Mouse (Mus musculus) embryonic facial prominence, embryonic 14.5 days (tissue): ENCODE data around the gene Tymp. TPM values are rescaled to one million over a fixed set of nuclear protein-coding genes. Genes with fewer than 3 reads are reported as not detected.

Experiments
- ATAC-seq: fragments of 200-750 bp; cut with Nextera tagmentation; 2 replicates; pipeline ENCODE4 v1.8.0; 2017; ENCODE audit warnings: low read depth, moderate number of reproducible peaks, moderate TSS enrichment
- DNase-seq: peaks from one replicate; pipeline ENCODE4 v3.0.0-alpha.2; 2015; ENCODE audit warnings: low spot score
- H3K27ac ChIP-seq: fragments of 300-500 bp; sonication (generic); replicated peaks from 2 replicates; pipeline ENCODE4 v1.5.1; 2014; ENCODE audit warnings: low read depth, mild to moderate bottlenecking, low read length, moderate library complexity
- H3K27me3 ChIP-seq: fragments of 300-500 bp; sonication (generic); replicated peaks from 2 replicates; pipeline ENCODE4 v1.6.1; 2014; ENCODE audit warnings: low read length; ENCODE audit not compliant: control insufficient read depth, insufficient read depth
- H3K36me3 ChIP-seq: fragments of 300-500 bp; sonication (generic); 2 replicates; pipeline ENCODE4 v1.6.1; 2014; ENCODE audit warnings: low read length, mixed read lengths; ENCODE audit not compliant: control insufficient read depth, insufficient read depth
- H3K4me1 ChIP-seq: fragments of 300-500 bp; sonication (generic); 2 replicates; pipeline ENCODE4 v1.6.1; 2014; ENCODE audit warnings: antibody characterized with exemption, low read length; ENCODE audit not compliant: control insufficient read depth, insufficient read depth
- H3K4me2 ChIP-seq: fragments of 300-500 bp; sonication (generic); 2 replicates; pipeline ENCODE4 v1.6.1; 2014; ENCODE audit warnings: low read depth, mild to moderate bottlenecking, low read length, moderate library complexity, mixed read lengths
- H3K4me3 ChIP-seq: fragments of 300-500 bp; sonication (generic); 2 replicates; pipeline ENCODE4 v1.5.1; 2014; ENCODE audit warnings: low read depth, mild to moderate bottlenecking, low read length
- H3K9ac ChIP-seq: fragments of 300-500 bp; sonication (generic); 2 replicates; pipeline ENCODE4 v1.6.1; 2014; ENCODE audit warnings: low read depth, mild to moderate bottlenecking, low read length, moderate library complexity, mixed read lengths
- H3K9me3 ChIP-seq: fragments of 300-500 bp; sonication (generic); 2 replicates; pipeline ENCODE4 v1.6.1; 2016; ENCODE audit warnings: low read length; ENCODE audit not compliant: control insufficient read depth
- WGBS: fragments of 180-500 bp; shearing (Covaris S2); extraction: QIAGEN DNeasy Blood & Tissue Kit; methylation state at CpG from one replicate; pipeline ENCODE4 v1.1.7; 2014; 5-methylcytosine and 5-hydroxymethylcytosine counted together
- polyA plus RNA-seq: library from polyadenylated mRNA; unstranded; fragments of >200 nt; fragmentation: Nextera tagmentation; extraction: Ambion mirVana; gene quantifications from 2 replicates; pipeline ENCODE4 v1.2.1, GENCODE M21; 2014

The Tymp gene
- polyA plus RNA-seq = 1.6 TPM in 2 replicates

- 19% methylated on average over 16 of the region's 16 CpGs for WGBS
- no peak within 1 kb of the TSS for H3K9ac ChIP-seq
- H3K4me1 ChIP-seq = peaks cover 20% of the 10 kb centered on the region; the same call in 1 of the 2 replicates
- ATAC-seq = no peak
- H3K9me3 ChIP-seq = no peaks in the 10 kb centered on the region
- no peak within 1 kb of the TSS for H3K4me2 ChIP-seq
- no peak for DNase-seq
- no peak within 1 kb of the TSS for H3K27ac ChIP-seq
- peaks cover 59% of the 10 kb centered on the region for H3K27me3 ChIP-seq
- H3K36me3 ChIP-seq = peaks cover 8% of the 10 kb centered on the region
- no peak within 1 kb of the TSS for H3K4me3 ChIP-seq
Measured at GRCm38 (mm10) chr15:89376957-89377356, at the start of gene Tymp. TSS of gene Tymp (minus strand) at chr15:89377039.

GRCm38 (mm10) chr15:89425711-89426121 is 48.9 kb upstream of the Tymp start, which contains the start of gene Cpt1b:
TSS of gene Cpt1b (minus strand) at chr15:89425863.
- Histone ChIP-seq H3K9ac (no peak within 1 kb of the TSS), H3K4me3 (no peak within 1 kb of the TSS), H3K27ac (no peak within 1 kb of the TSS), H3K36me3 (peaks cover 27% of the 10 kb centered on the region), H3K4me2 (no peak within 1 kb of the TSS), H3K27me3 (no peaks in the 10 kb centered on the region), H3K4me1 (peaks cover 13% of the 10 kb centered on the region), H3K9me3 (no peaks in the 10 kb centered on the region)
- 22% methylated on average over 6 of the region's 6 CpGs for WGBS
- DNase-seq (no peak), ATAC-seq (no peak)

- Histone ChIP-seq H3K36me3 (peaks cover 27% of the 10 kb centered on the region), H3K9ac (no peak overlapping the region), H3K27me3 (no peaks in the 10 kb centered on the region), H3K4me2 (no peak overlapping the region), H3K9me3 (no peaks in the 10 kb centered on the region), H3K27ac (no peak overlapping the region), H3K4me3 (no peak overlapping the region), H3K4me1 (peaks cover 9% of the 10 kb centered on the region)
- 86% methylated on average over 8 of the region's 8 CpGs for WGBS
- no peak for DNase-seq
- no peak for ATAC-seq
Measured at GRCm38 (mm10) chr15:89424621-89425020, 47.8 kb upstream of the Tymp start.

GRCm38 (mm10) chr15:89421938-89422337 is 45.1 kb upstream of the Tymp start:
- 89% methylated on average over 9 of the region's 9 CpGs for WGBS
- Histone ChIP-seq H3K4me1 (no peaks in the 10 kb centered on the region), H3K27ac (no peak overlapping the region), H3K4me3 (no peak overlapping the region), H3K9ac (no peak overlapping the region), H3K4me2 (no peak overlapping the region), H3K36me3 (peaks cover 23% of the 10 kb centered on the region), H3K9me3 (no peaks in the 10 kb centered on the region), H3K27me3 (no peaks in the 10 kb centered on the region)
- ATAC-seq = no peak
- no peak for DNase-seq

GRCm38 (mm10) chr15:89415282-89415681 is 38.4 kb upstream of the Tymp start:
- Histone ChIP-seq H3K27ac (no peak overlapping the region), H3K4me3 (no peak overlapping the region), H3K9ac (no peak overlapping the region), H3K9me3 (no peaks in the 10 kb centered on the region), H3K4me1 (no peaks in the 10 kb centered on the region), H3K36me3 (peaks cover 8% of the 10 kb centered on the region; the same call in 1 of the 2 replicates), H3K27me3 (no peaks in the 10 kb centered on the region), H3K4me2 (no peak overlapping the region)
- ATAC-seq = no peak
- no peak for DNase-seq
- 85% methylated on average over 8 of the region's 8 CpGs for WGBS

GRCm38 (mm10) chr15:89410118-89410517 is 33.3 kb upstream of the Tymp start, which contains the start of gene Syce3:
TSS of gene Syce3 (minus strand) at chr15:89410503.
- DNase-seq (no peak), ATAC-seq (no peak)
- Histone ChIP-seq H3K9me3 (peaks cover 10% of the 10 kb centered on the region; the same call in 1 of the 2 replicates), H3K9ac (no peak within 1 kb of the TSS), H3K36me3 (no peaks in the 10 kb centered on the region), H3K4me2 (no peak within 1 kb of the TSS), H3K27ac (no peak within 1 kb of the TSS), H3K27me3 (no peaks in the 10 kb centered on the region), H3K4me1 (no peaks in the 10 kb centered on the region), H3K4me3 (no peak within 1 kb of the TSS)
- WGBS = 81% methylated on average over 11 of the region's 24 CpGs

GRCm38 (mm10) chr15:89406691-89407090 is 29.9 kb upstream of the Tymp start:
- H3K4me3 ChIP-seq = no peak overlapping the region
- H3K9me3 ChIP-seq = peaks cover 10% of the 10 kb centered on the region; the same call in 1 of the 2 replicates
- H3K4me2 ChIP-seq = no peak overlapping the region
- no peaks in the 10 kb centered on the region for H3K36me3 ChIP-seq
- H3K9ac ChIP-seq = no peak overlapping the region
- H3K27ac ChIP-seq = no peak overlapping the region
- ATAC-seq = no peak
- no peaks in the 10 kb centered on the region for H3K4me1 ChIP-seq
- no peaks in the 10 kb centered on the region for H3K27me3 ChIP-seq
- DNase-seq = no peak

GRCm38 (mm10) chr15:89404831-89405623 is 28.2 kb upstream of the Tymp start:
- no peak for DNase-seq
- Histone ChIP-seq H3K4me1 (no peaks in the 10 kb centered on the region), H3K9me3 (peaks cover 10% of the 10 kb centered on the region; the same call in 1 of the 2 replicates), H3K4me3 (no peak overlapping the region), H3K4me2 (no peak overlapping the region), H3K36me3 (no peaks in the 10 kb centered on the region), H3K27ac (no peak overlapping the region), H3K27me3 (no peaks in the 10 kb centered on the region), H3K9ac (no peak overlapping the region)
- ATAC-seq = no peak
- 79% methylated on average over 10 of the region's 10 CpGs for WGBS

GRCm38 (mm10) chr15:89402471-89402870 is 25.6 kb upstream of the Tymp start:
- Histone ChIP-seq H3K27me3 (no peaks in the 10 kb centered on the region), H3K36me3 (no peaks in the 10 kb centered on the region), H3K4me3 (no peak overlapping the region), H3K9me3 (0 out of 2 replicates have a peak, but pooled peaks cover 5% of the 10 kb centered on the region), H3K27ac (no peak overlapping the region), H3K4me2 (no peak overlapping the region), H3K9ac (no peak overlapping the region), H3K4me1 (no peaks in the 10 kb centered on the region)
- DNase-seq (no peak), ATAC-seq (no peak)
- WGBS = 92% methylated on average over 1 of the region's 1 CpGs
